Mouse (Mus musculus): ENCODE measurements around the gene Rab27a.

GRCm38 (mm10) chr9:73012629-73013028 lies 32.0 kb upstream of the Rab27a start:
- TF ChIP-seq POLR2A (IDR thresholded peaks at IDR 0.05; ENCODE audit: borderline replicate concordance, extremely low read depth, low read depth, low read length) (no peak), CTCF (IDR thresholded peaks at IDR 0.05; ENCODE audit: insufficient read depth, low read length) (no peak)
